Mouse (Mus musculus): ENCODE measurements around the gene Pde6b.
A peak's percentile ranks its signal among the peaks of the same experiment; 100 is the strongest.

The Pde6b gene

GRCm38 (mm10) chr5:108403453-108403852 lies 15.3 kb downstream of the Pde6b start:
- no peak for DNase-seq

- peak; percentile 7 for DNase-seq
These were observed 17.3 kb downstream of the Pde6b start for GRCm38 (mm10) chr5:108405460-108405859.

- no peak for DNase-seq
These were observed 18.8 kb downstream of the Pde6b start for GRCm38 (mm10) chr5:108406977-108407376.

- DNase-seq = no peak
These were observed 26.5 kb downstream of the Pde6b start for GRCm38 (mm10) chr5:108414711-108415110.

- DNase-seq = no peak
These were observed 34.5 kb downstream of the Pde6b start for GRCm38 (mm10) chr5:108422741-108423140.

- DNase-seq = no peak
These were observed 35.2 kb downstream of the Pde6b start for GRCm38 (mm10) chr5:108423427-108423826.

GRCm38 (mm10) chr5:108427186-108427585 lies 39.0 kb downstream of the Pde6b start:
- peak; percentile 57 for DNase-seq

GRCm38 (mm10) chr5:108431196-108431595 lies 43.0 kb downstream of the Pde6b start:
- no peak for DNase-seq

- peak; percentile 93 for DNase-seq
These were observed 45.8 kb downstream of the Pde6b start, which contains the start of gene Atp5k for GRCm38 (mm10) chr5:108433804-108434587. Gene Atp5k (minus strand): TSS chr5:108434448.

GRCm38 (mm10) chr5:108436101-108436500 lies 47.9 kb downstream of the Pde6b start:
- no peak for DNase-seq

- DNase-seq = no peak
These were observed 58.8 kb downstream of the Pde6b start for GRCm38 (mm10) chr5:108446973-108447372.

GRCm38 (mm10) chr5:108447857-108448256 lies 59.7 kb downstream of the Pde6b start:
- no peak for DNase-seq

- DNase-seq = peak; percentile 75
These were observed 60.8 kb downstream of the Pde6b start, which contains the start of gene Mfsd7a for GRCm38 (mm10) chr5:108448785-108449668. Gene Mfsd7a (minus strand): TSS chr5:108448891.

- no peak for DNase-seq
These were observed 62.8 kb downstream of the Pde6b start for GRCm38 (mm10) chr5:108450837-108451540.

GRCm38 (mm10) chr5:108451611-108452010 lies 63.4 kb downstream of the Pde6b start:
- DNase-seq = no peak

- DNase-seq = no peak
These were observed 64.2 kb downstream of the Pde6b start for GRCm38 (mm10) chr5:108452422-108452821.

- no peak for DNase-seq
These were observed 65.9 kb downstream of the Pde6b start for GRCm38 (mm10) chr5:108454094-108454493.

GRCm38 (mm10) chr5:108458706-108459105 lies 70.5 kb downstream of the Pde6b start:
- DNase-seq = no peak

GRCm38 (mm10) chr5:108460461-108460860 lies 72.3 kb downstream of the Pde6b start:
- DNase-seq = no peak

- peak; percentile 99 for DNase-seq
These were observed 73.2 kb downstream of the Pde6b start, which contains the start of gene Pcgf3 for GRCm38 (mm10) chr5:108461082-108462065. Gene Pcgf3 (plus strand): TSS chr5:108461232.

- peak; percentile 10 for DNase-seq
These were observed 74.3 kb downstream of the Pde6b start for GRCm38 (mm10) chr5:108462446-108462845.

Measured in liver (tissue).